Mouse (Mus musculus): ENCODE results near the gene Parp6. TPM values are rescaled to one million over a fixed set of nuclear protein-coding genes. Genes with fewer than 3 reads are reported as not detected.

Gene Parp6
- total RNA-seq (2012; rRNA removed) (5.9 and 6.4 TPM in 2 replicates), polyA plus RNA-seq (2012; ENCODE audit: insufficient read depth in 1 of 2, insufficient read length in 2 of 2, low read depth in 1 of 2, low replicate concordance in 2 of 2, missing spikeins in 1 of 2) (10 to 100 TPM in 1 of 2 experiments, not detected in 1; 13.8 TPM)

GRCm38 (mm10) chr9:59616622-59617306, at the start of gene Parp6:
Parp6 (plus strand) TSS chr9:59617284.
- Histone ChIP-seq H3K79me2 (ENCODE audit: control insufficient read depth, insufficient read depth, low read length, poor library complexity) (peaks cover 6% of the 10 kb centered on the region; the same call in 1 of the 2 replicates), H3K9me3 (replicated peaks; ENCODE audit: insufficient read depth, low read length) (no peaks in the 10 kb centered on the region), H3K36me3 (ENCODE audit: control insufficient read depth in 1 of 2, insufficient read depth in 2 of 2, low read length in 2 of 2) (peaks cover 0 to 10% of the 10 kb centered on the region in 2 experiments; a peak in 2 of 4 replicates), H3K27me3 (ENCODE audit: control insufficient read depth in 1 of 2, insufficient read depth in 2 of 2, low read length in 2 of 2) (no peaks in the 10 kb centered on the region), H3K4me1 (ENCODE audit: control insufficient read depth in 1 of 2, insufficient read depth in 2 of 2, low read length in 2 of 2) (peaks cover 0 to 10% of the 10 kb centered on the region in 2 experiments; a peak in 2 of 4 replicates), H3K9ac (ENCODE audit: control insufficient read depth, low read depth, low read length, poor library complexity, severe bottlenecking) (peak within 1 kb of the TSS; percentile 85), H3K4me3 (ENCODE audit: control insufficient read depth in 1 of 2, insufficient read depth in 1 of 2, low read depth in 2 of 2, low read length in 2 of 2) (peak within 1 kb of the TSS; percentile 92 to 98), H3K27ac (ENCODE audit: control insufficient read depth, low read depth, low read length) (peak within 1 kb of the TSS; percentile 73)
- DNase-seq (ENCODE audit: low read depth, low spot score) = peak; percentile 99
- TF ChIP-seq MYC (IDR thresholded peaks at IDR 0.05; ENCODE audit: low read depth, low read length) (peak; percentile 84), BHLHE40 (IDR thresholded peaks at IDR 0.05; ENCODE audit: borderline replicate concordance, low read depth, low read length) (no peak), ZKSCAN1 (IDR thresholded peaks at IDR 0.05; ENCODE audit: low read depth, low read length) (no peak), JUND (IDR thresholded peaks at IDR 0.05; ENCODE audit: low read depth, low read length) (0 out of 2 replicates have a peak, but pooled peaks have one; percentile 36), POLR2A (IDR thresholded peaks at IDR 0.05; ENCODE audit: control insufficient read depth in 1 of 2, insufficient read depth in 1 of 2, low read depth in 1 of 2, low read length in 2 of 2, poor library complexity in 1 of 2) (peak; percentile 11 to 97; a peak in 2 of 4 replicates), TAL1 (IDR thresholded peaks at IDR 0.05; ENCODE audit: low read length) (no peak), RAD21 (IDR thresholded peaks at IDR 0.05; ENCODE audit: low read depth, low read length) (no peak), HCFC1 (IDR thresholded peaks at IDR 0.05; ENCODE audit: low read depth, low read length) (peak; percentile 85), ETS1 (IDR thresholded peaks at IDR 0.05; ENCODE audit: low read depth, low read length) (no peak), TCF12 (IDR thresholded peaks at IDR 0.05; ENCODE audit: low read depth, low read length) (peak; percentile 44; the same call in 1 of the 2 replicates), EP300 (IDR thresholded peaks at IDR 0.05; ENCODE audit: low read depth in 1 of 2, low read length in 2 of 2) (no peak), POLR2AphosphoS5 (IDR thresholded peaks at IDR 0.05; ENCODE audit: borderline replicate concordance, low read depth, low read length) (no peak), ZC3H11A (IDR thresholded peaks at IDR 0.05; ENCODE audit: low read depth, low read length) (no peak), SMC3 (IDR thresholded peaks at IDR 0.05; ENCODE audit: low read depth, low read length) (peak; percentile 7; the same call in 1 of the 2 replicates), MAZ (IDR thresholded peaks at IDR 0.05; ENCODE audit: low read depth, low read length) (no peak), ELF1 (IDR thresholded peaks at IDR 0.05; ENCODE audit: low read depth, low read length) (peak; percentile 68), GATA1 (IDR thresholded peaks at IDR 0.05; ENCODE audit: low read depth, low read length) (no peak), SIN3A (IDR thresholded peaks at IDR 0.05; ENCODE audit: low read length) (peak; percentile 81), KAT2A (conservative IDR thresholded peaks at IDR 0.05; ENCODE audit: low read depth, low read length) (no peak; the same call in 1 of the 2 replicates), NRF1 (IDR thresholded peaks at IDR 0.05; ENCODE audit: insufficient read depth, low read depth, low read length, poor library complexity, severe bottlenecking) (peak; percentile 96), POLR2AphosphoS2 (IDR thresholded peaks at IDR 0.05; ENCODE audit: low read length) (peak; percentile 90), MAX (IDR thresholded peaks at IDR 0.05; ENCODE audit: low read length) (peak; percentile 86), USF2 (IDR thresholded peaks at IDR 0.05; ENCODE audit: borderline replicate concordance in 1 of 2, insufficient read depth in 1 of 2, low read depth in 1 of 2, low read length in 2 of 2) (peak in 1 of 2 experiments; percentile 84; a peak in 2 of 4 replicates), MYB (IDR thresholded peaks at IDR 0.05; ENCODE audit: low read depth, low read length) (no peak), ZMIZ1 (IDR thresholded peaks at IDR 0.05; ENCODE audit: low read depth, low read length) (peak; percentile 92), TBP (IDR thresholded peaks at IDR 0.05; ENCODE audit: low read depth, low read length) (peak; percentile 94), UBTF (IDR thresholded peaks at IDR 0.05; ENCODE audit: borderline replicate concordance, insufficient read depth, low read depth, low read length) (no peak), GABPA (IDR thresholded peaks at IDR 0.05; ENCODE audit: low read depth, low read length) (no peak; the same call in 1 of the 2 replicates), NELFE (IDR thresholded peaks at IDR 0.05; ENCODE audit: low read depth, low read length) (peak; percentile 97), USF1 (IDR thresholded peaks at IDR 0.05; ENCODE audit: low read depth, low read length) (peak; percentile 98), E2F4 (IDR thresholded peaks at IDR 0.05; ENCODE audit: borderline replicate concordance, low read depth, low read length) (no peak), RCOR1 (IDR thresholded peaks at IDR 0.05; ENCODE audit: low read depth, low read length) (no peak), CHD2 (IDR thresholded peaks at IDR 0.05; ENCODE audit: low read length) (no peak), CTCF (IDR thresholded peaks at IDR 0.05 in 2 of 3, conservative IDR thresholded peaks at IDR 0.05 in 1 of 3; ENCODE audit: control insufficient read depth in 1 of 3, insufficient read depth in 1 of 3, low read depth in 2 of 3, low read length in 3 of 3, poor library complexity in 1 of 3, severe bottlenecking in 1 of 3) (peak in 1 of 3 experiments; percentile 39; a peak in 2 of 6 replicates), MEF2A (IDR thresholded peaks at IDR 0.05; ENCODE audit: extremely low read depth, insufficient replicate concordance, low read depth, low read length, poor library complexity, severe bottlenecking) (no peak)

All from MEL (cell line).